Mouse (Mus musculus) liver, postnatal 0 days (tissue): ENCODE measurements at regions not wholly inside any gene's neighbourhood (a gene's known extent, or its start where the extent isn't known, plus 50 kb on each side); places are given as distances from the start of the nearest gene placed in this dataset.
A peak's percentile ranks its signal among the peaks of the same experiment; 100 is the strongest.

Experiments used
- ATAC-seq: fragments of 200-750 bp; cut with Nextera tagmentation; 2 replicates; pipeline ENCODE4 v1.8.0; 2017; ENCODE audit warnings: mild to moderate bottlenecking, moderate library complexity
- DNase-seq: peaks from one replicate; pipeline ENCODE4 v3.0.0-alpha.2; 2016
- H3K27ac ChIP-seq: fragments of 300-500 bp; sonication (generic); 2 replicates; pipeline ENCODE4 v1.5.1; 2014; ENCODE audit warnings: antibody characterized with exemption, moderate library complexity, mild to moderate bottlenecking, low read depth
- H3K27me3 ChIP-seq: fragments of 300-500 bp; sonication (generic); 2 replicates; pipeline ENCODE4 v1.6.1; 2014; ENCODE audit warnings: low read length, control low read depth, mixed read lengths; ENCODE audit not compliant: insufficient read depth
- H3K36me3 ChIP-seq: fragments of 300-500 bp; sonication (generic); replicated peaks from 2 replicates; pipeline ENCODE4 v1.6.1; 2014; ENCODE audit warnings: mild to moderate bottlenecking, control low read depth, low read length, moderate library complexity, mixed read lengths; ENCODE audit not compliant: insufficient read depth
- H3K4me1 ChIP-seq: fragments of 300-500 bp; sonication (generic); 2 replicates; pipeline ENCODE4 v1.6.1; 2014; ENCODE audit warnings: antibody characterized with exemption, mild to moderate bottlenecking, control low read depth; ENCODE audit not compliant: insufficient read depth
- H3K4me2 ChIP-seq: fragments of 300-500 bp; sonication (generic); 2 replicates; pipeline ENCODE4 v1.6.1; 2014; ENCODE audit warnings: low read depth, mild to moderate bottlenecking, low read length, moderate library complexity, mixed read lengths
- H3K4me3 ChIP-seq: fragments of 300-500 bp; sonication (generic); 2 replicates; pipeline ENCODE4 v1.5.1; 2014; ENCODE audit warnings: low read depth, low read length
- H3K9ac ChIP-seq: fragments of 300-500 bp; sonication (generic); replicated peaks from 2 replicates; pipeline ENCODE4 v1.6.1; 2014; ENCODE audit warnings: mild to moderate bottlenecking, moderate library complexity
- H3K9me3 ChIP-seq: fragments of 300-500 bp; sonication (generic); 2 replicates; pipeline ENCODE4 v1.6.1; 2016; ENCODE audit warnings: mild to moderate bottlenecking, control low read depth, low read length, mixed read lengths
- CTCF ChIP-seq: sonication (generic); IDR thresholded peaks from 2 replicates; pipeline ENCODE4 v1.5.1; 2016; ENCODE audit warnings: antibody characterized with exemption, low read depth
- EP300 ChIP-seq: IDR thresholded peaks from 2 replicates; pipeline ENCODE4 v1.6.1; 2016; ENCODE audit warnings: antibody characterized with exemption, low read depth, mild to moderate bottlenecking
- WGBS: fragments of 180-500 bp; shearing (Covaris S2); extraction: QIAGEN DNeasy Blood & Tissue Kit; methylation state at CpG from one replicate; pipeline ENCODE4 v1.1.7; 2014; ENCODE audit not compliant: insufficient replicate concordance; 5-methylcytosine and 5-hydroxymethylcytosine counted together

- Histone ChIP-seq H3K9me3 (no peaks in the 10 kb centered on the region), H3K27ac (no peak overlapping the region), H3K27me3 (no peaks in the 10 kb centered on the region), H3K4me3 (no peak overlapping the region), H3K36me3 (no peaks in the 10 kb centered on the region), H3K4me2 (no peak overlapping the region), H3K4me1 (peaks cover 5% of the 10 kb centered on the region), H3K9ac (no peak overlapping the region)
- WGBS, result 82% methylated on average over 9 of the region's 9 CpGs
- no peak for DNase-seq
- no peak for ATAC-seq
- no peak for TF ChIP-seq CTCF
- no peak for TF ChIP-seq EP300
Measured at GRCm38 (mm10) chr10:84059646-84060491, 337.2 kb downstream of the 1500009L16Rik start.

GRCm38 (mm10) chr10:84060492-84061218, 338.0 kb downstream of the 1500009L16Rik start:
- Histone ChIP-seq H3K4me1 (peaks cover 2% of the 10 kb centered on the region), H3K4me3 (no peak overlapping the region), H3K36me3 (no peaks in the 10 kb centered on the region), H3K4me2 (0 out of 2 replicates have a peak overlapping the region, but pooled peaks have one; percentile 9), H3K27me3 (no peaks in the 10 kb centered on the region), H3K27ac (no peak overlapping the region), H3K9ac (no peak overlapping the region; the same call in 1 of the 2 replicates), H3K9me3 (no peaks in the 10 kb centered on the region)
- ATAC-seq (peak; percentile 64), DNase-seq (peak; percentile 61)
- WGBS, result 20% methylated on average over 7 of the region's 7 CpGs
- TF ChIP-seq EP300 (peak; percentile 50), CTCF (0 out of 2 replicates have a peak, but pooled peaks have one; percentile 3)

GRCm38 (mm10) chr10:84067052-84067650, 344.5 kb downstream of the 1500009L16Rik start:
- WGBS, result 60% methylated on average over 4 of the region's 4 CpGs
- DNase-seq (no peak), ATAC-seq (no peak)
- Histone ChIP-seq H3K36me3 (no peaks in the 10 kb centered on the region), H3K9ac (no peak overlapping the region), H3K27me3 (no peaks in the 10 kb centered on the region), H3K4me1 (no peaks in the 10 kb centered on the region), H3K9me3 (no peaks in the 10 kb centered on the region), H3K4me3 (no peak overlapping the region), H3K27ac (no peak overlapping the region), H3K4me2 (no peak overlapping the region)
- no peak for TF ChIP-seq CTCF
- no peak for TF ChIP-seq EP300

DNA sequence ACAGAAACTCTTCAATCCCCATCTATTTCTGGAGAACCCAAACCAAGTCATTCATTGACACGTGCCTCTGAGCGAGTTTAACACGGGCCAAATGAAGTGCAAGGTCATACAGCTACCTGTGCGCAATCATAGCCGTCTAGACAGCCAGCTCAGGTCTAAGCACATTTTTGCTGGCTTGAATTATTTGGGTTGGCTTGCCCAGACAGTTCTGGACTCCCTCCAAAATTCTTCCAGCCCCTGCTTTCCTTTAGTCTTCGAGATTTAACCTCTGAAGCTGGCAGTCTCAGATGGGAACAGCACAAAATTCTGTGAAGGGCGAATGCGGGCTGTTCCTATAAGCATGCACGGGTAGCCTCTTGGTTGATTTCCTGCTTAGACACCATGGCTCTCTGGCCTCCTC, 347.1 kb downstream of the 1500009L16Rik start:
- no peaks in the 10 kb centered on the region for H3K9me3 ChIP-seq
- 72% methylated on average over 9 of the region's 9 CpGs for WGBS
- H3K9ac ChIP-seq, result no peak overlapping the region
- H3K4me3 ChIP-seq, result no peak overlapping the region
- TF ChIP-seq CTCF, result no peak
- no peak for TF ChIP-seq EP300
- H3K4me2 ChIP-seq, result no peak overlapping the region
- no peaks in the 10 kb centered on the region for H3K36me3 ChIP-seq
- ATAC-seq (no peak), DNase-seq (no peak)
- no peaks in the 10 kb centered on the region for H3K27me3 ChIP-seq
- no peaks in the 10 kb centered on the region for H3K4me1 ChIP-seq
- no peak overlapping the region for H3K27ac ChIP-seq

DNA sequence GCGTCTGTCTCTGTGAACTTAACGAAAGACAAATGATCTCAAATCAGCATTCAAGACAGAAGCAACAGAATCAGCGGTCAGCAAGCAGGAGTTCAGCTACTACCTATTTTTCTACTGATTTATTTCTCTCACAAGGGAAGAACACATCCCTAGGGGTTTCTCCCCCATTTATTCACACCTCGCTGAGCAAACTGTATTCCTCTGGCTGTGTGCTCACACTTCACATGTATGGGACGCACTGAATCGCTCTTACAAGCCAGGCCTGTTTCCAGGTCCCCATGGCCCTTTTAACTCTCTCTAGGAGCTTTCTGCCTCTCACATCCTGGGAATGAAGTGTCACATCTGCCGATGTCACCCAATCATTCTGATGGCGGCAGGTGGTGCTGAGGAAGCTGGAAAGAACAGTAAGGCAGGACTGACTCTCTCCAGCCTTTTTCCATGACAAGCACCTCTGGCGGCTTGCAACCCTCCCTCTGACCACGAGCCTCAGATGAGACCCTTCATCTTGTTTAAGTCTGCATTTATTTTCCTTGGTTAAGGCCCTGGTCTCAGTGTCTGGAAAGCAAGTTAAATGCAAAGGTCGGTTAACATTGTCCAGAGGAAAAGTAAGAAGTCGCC, 350.3 kb downstream of the 1500009L16Rik start:
- TF ChIP-seq CTCF, result no peak
- no peak for TF ChIP-seq EP300
- no peaks in the 10 kb centered on the region for H3K27me3 ChIP-seq
- DNase-seq (no peak), ATAC-seq (no peak)
- 0 out of 2 replicates have a peak, but pooled peaks cover 6% of the 10 kb centered on the region for H3K9me3 ChIP-seq
- no peak overlapping the region for H3K4me2 ChIP-seq
- no peaks in the 10 kb centered on the region for H3K36me3 ChIP-seq
- H3K9ac ChIP-seq, result no peak overlapping the region
- H3K27ac ChIP-seq, result no peak overlapping the region
- 72% methylated on average over 12 of the region's 12 CpGs for WGBS
- no peak overlapping the region for H3K4me3 ChIP-seq
- no peaks in the 10 kb centered on the region for H3K4me1 ChIP-seq

DNA sequence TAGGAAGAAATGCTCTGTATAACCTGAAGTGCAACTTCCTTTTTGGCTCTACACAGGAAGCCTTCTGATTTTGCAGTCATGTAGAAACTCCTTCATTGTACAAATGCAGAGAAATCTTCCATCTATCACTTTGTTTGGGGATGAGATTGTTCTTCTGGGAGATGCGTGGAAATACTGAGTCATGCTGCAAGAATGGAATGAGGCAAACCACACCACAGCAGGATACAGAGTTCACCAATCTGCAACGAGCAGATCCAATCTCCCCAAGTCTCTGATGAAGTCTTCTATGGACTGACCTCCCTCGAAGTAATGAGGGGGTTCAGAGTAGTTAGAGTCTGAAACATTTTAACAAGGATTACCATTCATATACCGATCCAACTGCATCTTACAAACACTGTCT, 352.9 kb downstream of the 1500009L16Rik start:
- no peak overlapping the region for H3K4me3 ChIP-seq
- no peak for ATAC-seq
- H3K36me3 ChIP-seq, result no peaks in the 10 kb centered on the region
- 47% methylated on average over 4 of the region's 4 CpGs for WGBS
- 0 out of 2 replicates have a peak, but pooled peaks cover 6% of the 10 kb centered on the region for H3K9me3 ChIP-seq
- TF ChIP-seq EP300 (no peak), CTCF (no peak)
- no peaks in the 10 kb centered on the region for H3K27me3 ChIP-seq
- no peak overlapping the region for H3K4me2 ChIP-seq
- H3K4me1 ChIP-seq, result no peaks in the 10 kb centered on the region
- H3K9ac ChIP-seq, result no peak overlapping the region
- no peak overlapping the region for H3K27ac ChIP-seq
- no peak for DNase-seq
